Mouse (Mus musculus): ENCODE results near the gene Shisa8.

DNA sequence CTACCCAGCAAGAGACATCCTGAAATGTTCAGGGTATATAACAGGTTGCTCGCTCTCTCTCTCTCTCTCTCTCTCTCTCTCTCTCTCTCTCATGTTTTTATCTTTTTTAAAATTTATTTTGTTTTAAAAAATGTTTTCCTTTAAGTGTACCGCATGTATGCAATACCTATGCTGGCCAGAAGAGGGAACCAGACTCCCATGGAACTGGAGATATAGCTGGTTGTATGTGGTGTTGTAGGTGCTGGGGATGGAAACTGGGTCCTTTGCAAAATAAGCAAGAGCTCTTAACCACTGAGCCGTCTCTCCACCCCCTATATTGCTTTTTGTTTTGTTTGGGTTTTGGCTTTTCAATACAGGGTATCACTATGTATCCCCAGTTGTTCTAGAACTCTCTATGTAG, 39.0 kb upstream of the Shisa8 start:
- TF ChIP-seq GATA1 (IDR thresholded peaks at IDR 0.05; ENCODE audit: low read length) = no peak
- TF ChIP-seq TAL1 (IDR thresholded peaks at IDR 0.05; ENCODE audit: low read length) = no peak

All from erythroblast, embryonic 14.5 days (primary cell).